Mouse (Mus musculus) kidney, embryonic 16.5 days (tissue): ENCODE results near the gene Atxn2l. TPM values are rescaled to one million over a fixed set of nuclear protein-coding genes. Genes with fewer than 3 reads are reported as not detected.

Source experiments
- ATAC-seq: fragments of 200-750 bp; cut with Nextera tagmentation; 2 replicates; pipeline ENCODE4 v1.8.0; 2017; ENCODE audit warnings: moderate TSS enrichment; ENCODE audit not compliant: low FRiP score, low TSS enrichment
- H3K27ac ChIP-seq: fragments of 300-500 bp; sonication (generic); 2 replicates; pipeline ENCODE4 v1.5.1; 2014; ENCODE audit warnings: low read length
- H3K27me3 ChIP-seq: fragments of 300-500 bp; sonication (generic); 2 replicates; pipeline ENCODE4 v1.6.1; 2014; ENCODE audit warnings: low read length, control low read depth, mixed read lengths; ENCODE audit not compliant: insufficient read depth
- H3K36me3 ChIP-seq: fragments of 300-500 bp; sonication (generic); 2 replicates; pipeline ENCODE4 v1.6.1; 2014; ENCODE audit warnings: low read length, control low read depth, mixed read lengths; ENCODE audit not compliant: insufficient read depth
- H3K4me1 ChIP-seq: fragments of 300-500 bp; sonication (generic); 2 replicates; pipeline ENCODE4 v1.6.1; 2014; ENCODE audit warnings: low read length, control low read depth, mixed read lengths; ENCODE audit not compliant: insufficient read depth
- H3K4me2 ChIP-seq: fragments of 300-500 bp; sonication (generic); replicated peaks from 2 replicates; pipeline ENCODE4 v1.6.1; 2014; ENCODE audit warnings: low read depth, low read length
- H3K4me3 ChIP-seq: fragments of 300-500 bp; sonication (generic); 2 replicates; pipeline ENCODE4 v1.5.1; 2014; ENCODE audit warnings: mild to moderate bottlenecking, low read length
- H3K9ac ChIP-seq: fragments of 300-500 bp; sonication (generic); replicated peaks from 2 replicates; pipeline ENCODE4 v1.6.1; 2014; ENCODE audit warnings: low read length
- H3K9me3 ChIP-seq: fragments of 300-500 bp; sonication (generic); 2 replicates; pipeline ENCODE4 v1.6.1; 2016; ENCODE audit warnings: low read length, control low read depth
- WGBS: fragments of 180-500 bp; shearing (Covaris S2); extraction: QIAGEN DNeasy Blood & Tissue Kit; methylation state at CpG from one replicate; pipeline ENCODE4 v1.1.7; 2014; 5-methylcytosine and 5-hydroxymethylcytosine counted together
- polyA plus RNA-seq: library from polyadenylated mRNA; unstranded; fragments of >200 nt; fragmentation: Nextera tagmentation; extraction: Ambion mirVana; gene quantifications from 2 replicates; pipeline ENCODE4 v1.2.1, GENCODE M21; 2015

Gene Atxn2l
- polyA plus RNA-seq, 1 experiment from 2014 or later = 41.5 TPM

DNA sequence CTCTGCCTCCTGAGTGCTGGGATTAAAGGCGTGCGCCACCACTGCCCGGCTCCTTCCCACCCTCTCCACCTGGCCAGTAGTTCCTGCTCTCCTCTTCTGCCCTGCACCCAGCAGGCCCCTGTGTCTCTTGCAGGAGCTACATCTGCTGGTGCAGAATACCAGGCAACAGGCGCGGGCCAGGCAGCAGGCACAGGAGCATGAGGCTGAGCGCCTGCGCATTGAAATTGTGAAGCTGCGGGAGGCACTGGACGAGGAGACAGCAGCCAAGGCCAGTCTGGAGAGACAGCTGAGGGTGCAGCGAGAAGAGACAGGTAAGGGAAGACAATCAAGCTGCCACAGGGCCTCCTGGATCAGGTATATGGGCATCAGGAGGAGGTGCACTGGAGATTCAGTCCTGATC lies 59.2 kb downstream of the Atxn2l start:
- Histone ChIP-seq H3K9ac (no peak overlapping the region), H3K4me3 (no peak overlapping the region), H3K4me2 (no peak overlapping the region), H3K27ac (no peak overlapping the region), H3K27me3 (no peaks in the 10 kb centered on the region), H3K4me1 (no peaks in the 10 kb centered on the region), H3K9me3 (no peaks in the 10 kb centered on the region), H3K36me3 (peaks cover 52% of the 10 kb centered on the region)
- 92% methylated on average over 10 of the region's 10 CpGs for WGBS
- no peak for ATAC-seq

Other genes with a start within 250 kb of the Atxn2l start
- gene Sbk1, start 230.8 kb downstream of the Atxn2l start, polyA plus RNA-seq = 25.9 and 29.7 TPM in 2 replicates
- 1.7 and 2.4 TPM in 2 replicates for gene Lat, start 133.9 kb downstream of the Atxn2l start, polyA plus RNA-seq
- gene Spns1, start 126.0 kb downstream of the Atxn2l start, polyA plus RNA-seq = 78.0 and 78.9 TPM in 2 replicates
- gene Nfatc2ip, start 106.7 kb downstream of the Atxn2l start, polyA plus RNA-seq = 1.9 and 2.5 TPM in 2 replicates
- gene Cd19, start 88.5 kb downstream of the Atxn2l start, polyA plus RNA-seq = 0.09 TPM in 1 of 2 replicates, not detected in the other
- 36.2 and 39.0 TPM in 2 replicates for gene Rabep2, start 74.7 kb downstream of the Atxn2l start, polyA plus RNA-seq
- gene Atp2a1, start 40.3 kb downstream of the Atxn2l start, polyA plus RNA-seq = 7.1 and 7.8 TPM in 2 replicates
- 62.5 and 66.5 TPM in 2 replicates for gene Sh2b1, start 28.0 kb downstream of the Atxn2l start, polyA plus RNA-seq
- 177 and 196 TPM in 2 replicates for gene Tufm, start 16.1 kb downstream of the Atxn2l start, polyA plus RNA-seq
- gene Eif3c, start 63.0 kb upstream of the Atxn2l start, polyA plus RNA-seq = 200 and 219 TPM in 2 replicates
- 0.96 and 1.1 TPM in 2 replicates for gene Apobr, start 81.5 kb upstream of the Atxn2l start, polyA plus RNA-seq
- gene Cln3, start 82.4 kb upstream of the Atxn2l start, polyA plus RNA-seq = 39.3 and 41.3 TPM in 2 replicates
- gene Il27, start 91.5 kb upstream of the Atxn2l start, polyA plus RNA-seq = not detected in 2 replicates
- gene Nupr1, start 127.4 kb upstream of the Atxn2l start, polyA plus RNA-seq = 6.8 and 9.5 TPM in 2 replicates
- gene Sgf29, start 145.9 kb upstream of the Atxn2l start, polyA plus RNA-seq = 50.7 and 57.2 TPM in 2 replicates
- 9.1 and 9.4 TPM in 2 replicates for gene Sult1a1, start 173.0 kb upstream of the Atxn2l start, polyA plus RNA-seq
- 119 and 122 TPM in 2 replicates for gene Bola2, start 192.0 kb upstream of the Atxn2l start, polyA plus RNA-seq
- 9.5 and 12.3 TPM in 2 replicates for gene Slx1b, start 192.3 kb upstream of the Atxn2l start, polyA plus RNA-seq
- 17.5 and 19.7 TPM in 2 replicates for gene Coro1a, start 204.3 kb upstream of the Atxn2l start, polyA plus RNA-seq